Mouse (Mus musculus): ENCODE results near the gene Ppcs. TPM values are rescaled to one million over a fixed set of nuclear protein-coding genes. Genes with fewer than 3 reads are reported as not detected.

The Ppcs gene
- polyA plus RNA-seq (2014; fragmentation: Nextera tagmentation; extraction: Ambion mirVana), result 21.6 and 22.1 TPM in 2 replicates

DNA sequence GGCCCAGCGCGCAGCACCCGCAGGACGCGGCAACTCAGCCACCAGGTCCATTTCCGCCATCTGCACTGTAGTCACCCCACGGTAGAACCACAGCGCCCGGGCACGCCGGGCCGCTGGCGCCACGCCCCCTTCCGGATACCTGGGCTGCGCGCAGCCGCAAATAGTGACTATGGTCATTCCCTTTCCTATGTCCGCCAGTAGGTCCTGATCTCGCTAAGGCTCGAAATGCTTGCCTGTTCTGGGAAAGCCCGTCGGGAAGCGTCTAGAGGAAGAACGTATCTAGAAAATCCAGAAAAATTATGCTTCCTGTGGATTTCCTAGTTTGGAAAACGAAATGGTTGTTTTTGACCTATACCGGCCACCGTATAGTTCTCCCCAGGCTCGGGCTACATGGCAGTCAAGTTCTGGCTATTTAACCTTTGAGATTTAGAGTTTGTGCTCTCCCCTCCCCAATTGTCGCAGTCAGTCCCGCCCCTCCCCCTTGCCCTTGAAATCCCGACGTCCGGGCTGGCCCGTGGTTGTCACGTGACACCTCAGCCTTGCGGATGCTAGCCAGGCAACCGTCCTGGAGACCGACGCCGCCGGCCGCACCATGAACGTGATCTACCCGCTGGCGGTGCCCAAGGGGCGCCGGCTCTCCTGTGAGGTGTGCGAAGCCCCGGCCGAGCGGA lies at the start of gene Ppcs, which contains the start of gene Zmynd12:
Gene Ppcs, minus strand, starts transcription at position 127 of the 671 bp plus-strand sequence.
Gene Zmynd12, plus strand, starts transcription at position 521 of the 671 bp plus-strand sequence.
- peak within 1 kb of the TSS; percentile 72 for H3K27ac ChIP-seq (ENCODE audit: low read depth, low read length)
- H3K4me2 ChIP-seq, result peak within 1 kb of the TSS; percentile 88
- ATAC-seq (ENCODE audit: low FRiP score) (peak; percentile 96), DNase-seq (ENCODE audit: low spot score, missing footprints) (peak; percentile 99)
- H3K4me3 ChIP-seq (ENCODE audit: low read depth, low read length), result peak within 1 kb of the TSS; percentile 67
- peak within 1 kb of the TSS; percentile 80 for H3K9ac ChIP-seq (ENCODE audit: low read length)
- WGBS, result under 1% methylated on average over 52 of the region's 52 CpGs
- H3K36me3 ChIP-seq (ENCODE audit: control insufficient read depth, insufficient read depth, low read length), result no peaks in the 10 kb centered on the region
- H3K9me3 ChIP-seq (ENCODE audit: control insufficient read depth, low read length), result no peaks in the 10 kb centered on the region
- H3K4me1 ChIP-seq (ENCODE audit: control insufficient read depth, insufficient read depth, low read length), result peaks cover 12% of the 10 kb centered on the region
- H3K27me3 ChIP-seq (ENCODE audit: control insufficient read depth, insufficient read depth, low read length), result no peaks in the 10 kb centered on the region

DNA sequence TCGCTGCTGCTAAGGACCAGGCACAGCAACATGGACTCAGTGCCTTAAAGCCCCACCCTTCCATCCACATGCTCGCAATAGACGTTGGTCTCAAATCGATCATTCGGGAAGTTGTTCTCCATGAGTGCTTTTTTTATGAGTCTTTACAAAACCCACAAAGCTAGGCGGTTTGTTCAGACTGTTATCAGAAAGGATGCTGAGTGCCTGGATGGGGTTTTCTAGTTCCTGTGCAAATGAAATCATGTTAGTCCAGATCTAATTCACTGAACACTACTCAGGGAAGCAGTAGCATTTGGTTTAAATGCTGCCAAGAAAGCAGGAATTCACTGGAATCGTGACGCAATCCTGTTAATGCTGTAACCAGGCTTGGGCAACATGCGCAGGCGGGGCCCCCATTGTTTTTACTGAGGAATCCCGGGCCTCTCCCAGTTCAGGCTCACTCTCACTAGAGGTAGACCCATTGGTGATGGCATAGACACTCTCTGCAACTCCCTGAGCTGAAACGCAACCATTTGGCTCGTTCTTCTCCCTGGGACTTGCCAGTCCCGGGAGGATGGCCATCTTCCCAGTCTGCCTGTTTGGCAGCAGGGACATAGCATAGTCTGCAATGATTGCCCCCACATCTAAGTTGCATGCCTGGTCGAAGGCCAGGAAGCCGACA lies 45.6 kb upstream of the Ppcs start:
- 92% methylated on average over 16 of the region's 16 CpGs for WGBS
- Histone ChIP-seq H3K4me3 (ENCODE audit: low read depth, low read length) (no peak overlapping the region), H3K9ac (ENCODE audit: low read length) (no peak overlapping the region), H3K27me3 (ENCODE audit: control insufficient read depth, insufficient read depth, low read length) (no peaks in the 10 kb centered on the region), H3K4me1 (ENCODE audit: control insufficient read depth, insufficient read depth, low read length) (no peaks in the 10 kb centered on the region), H3K9me3 (ENCODE audit: control insufficient read depth, low read length) (no peaks in the 10 kb centered on the region), H3K27ac (ENCODE audit: low read depth, low read length) (no peak overlapping the region), H3K4me2 (no peak overlapping the region), H3K36me3 (ENCODE audit: control insufficient read depth, insufficient read depth, low read length) (no peaks in the 10 kb centered on the region)
- no peak for ATAC-seq (ENCODE audit: low FRiP score)
- no peak for DNase-seq (ENCODE audit: low spot score, missing footprints)

GRCm38 (mm10) chr4:119465841-119466240 lies 43.6 kb upstream of the Ppcs start:
- H3K4me3 ChIP-seq (ENCODE audit: low read depth, low read length), result no peak overlapping the region
- 90% methylated on average over 5 of the region's 5 CpGs for WGBS

GRCm38 (mm10) chr4:119463756-119464419 lies 41.7 kb upstream of the Ppcs start:
- Histone ChIP-seq H3K9ac (ENCODE audit: low read length) (no peak overlapping the region), H3K4me1 (ENCODE audit: control insufficient read depth, insufficient read depth, low read length) (no peaks in the 10 kb centered on the region), H3K27me3 (ENCODE audit: control insufficient read depth, insufficient read depth, low read length) (no peaks in the 10 kb centered on the region), H3K4me3 (ENCODE audit: low read depth, low read length) (no peak overlapping the region), H3K4me2 (no peak overlapping the region), H3K36me3 (ENCODE audit: control insufficient read depth, insufficient read depth, low read length) (no peaks in the 10 kb centered on the region), H3K27ac (ENCODE audit: low read depth, low read length) (no peak overlapping the region), H3K9me3 (ENCODE audit: control insufficient read depth, low read length) (no peaks in the 10 kb centered on the region)
- 82% methylated on average over 13 of the region's 13 CpGs for WGBS
- peak; percentile 39 for DNase-seq (ENCODE audit: low spot score, missing footprints)
- no peak for ATAC-seq (ENCODE audit: low FRiP score)

More at GRCm38 (mm10) chr4:119465841-119466240, 43.6 kb upstream of the Ppcs start:
- ATAC-seq (ENCODE audit: low FRiP score) (no peak), DNase-seq (ENCODE audit: low spot score, missing footprints) (no peak)
- H3K36me3 ChIP-seq (ENCODE audit: control insufficient read depth, insufficient read depth, low read length), result no peaks in the 10 kb centered on the region
- no peak overlapping the region for H3K9ac ChIP-seq (ENCODE audit: low read length)
- no peaks in the 10 kb centered on the region for H3K27me3 ChIP-seq (ENCODE audit: control insufficient read depth, insufficient read depth, low read length)
- no peaks in the 10 kb centered on the region for H3K4me1 ChIP-seq (ENCODE audit: control insufficient read depth, insufficient read depth, low read length)
- H3K27ac ChIP-seq (ENCODE audit: low read depth, low read length), result no peak overlapping the region
- H3K4me2 ChIP-seq, result no peak overlapping the region
- H3K9me3 ChIP-seq (ENCODE audit: control insufficient read depth, low read length), result no peaks in the 10 kb centered on the region

GRCm38 (mm10) chr4:119462858-119463755 lies 40.9 kb upstream of the Ppcs start:
- DNase-seq (ENCODE audit: low spot score, missing footprints), result peak; percentile 75
- ATAC-seq (ENCODE audit: low FRiP score), result no peak
- Histone ChIP-seq H3K9ac (ENCODE audit: low read length) (no peak overlapping the region), H3K9me3 (ENCODE audit: control insufficient read depth, low read length) (no peaks in the 10 kb centered on the region), H3K27ac (ENCODE audit: low read depth, low read length) (no peak overlapping the region), H3K4me2 (no peak overlapping the region), H3K36me3 (ENCODE audit: control insufficient read depth, insufficient read depth, low read length) (no peaks in the 10 kb centered on the region), H3K27me3 (ENCODE audit: control insufficient read depth, insufficient read depth, low read length) (no peaks in the 10 kb centered on the region), H3K4me3 (ENCODE audit: low read depth, low read length) (no peak overlapping the region), H3K4me1 (ENCODE audit: control insufficient read depth, insufficient read depth, low read length) (no peaks in the 10 kb centered on the region)
- WGBS, result 76% methylated on average over 11 of the region's 11 CpGs

- no peak overlapping the region for H3K27ac ChIP-seq (ENCODE audit: low read depth, low read length)
- no peaks in the 10 kb centered on the region for H3K36me3 ChIP-seq (ENCODE audit: control insufficient read depth, insufficient read depth, low read length)
- H3K9ac ChIP-seq (ENCODE audit: low read length), result no peak overlapping the region
- H3K27me3 ChIP-seq (ENCODE audit: control insufficient read depth, insufficient read depth, low read length), result no peaks in the 10 kb centered on the region
- DNase-seq (ENCODE audit: low spot score, missing footprints) (peak; percentile 65), ATAC-seq (ENCODE audit: low FRiP score) (no peak)
- H3K4me2 ChIP-seq, result no peak overlapping the region
- H3K9me3 ChIP-seq (ENCODE audit: control insufficient read depth, low read length), result no peaks in the 10 kb centered on the region
- H3K4me3 ChIP-seq (ENCODE audit: low read depth, low read length), result no peak overlapping the region
- WGBS, result 93% methylated on average over 3 of the region's 3 CpGs
- no peaks in the 10 kb centered on the region for H3K4me1 ChIP-seq (ENCODE audit: control insufficient read depth, insufficient read depth, low read length)
Measured at GRCm38 (mm10) chr4:119462457-119462856, 40.2 kb upstream of the Ppcs start.

DNA sequence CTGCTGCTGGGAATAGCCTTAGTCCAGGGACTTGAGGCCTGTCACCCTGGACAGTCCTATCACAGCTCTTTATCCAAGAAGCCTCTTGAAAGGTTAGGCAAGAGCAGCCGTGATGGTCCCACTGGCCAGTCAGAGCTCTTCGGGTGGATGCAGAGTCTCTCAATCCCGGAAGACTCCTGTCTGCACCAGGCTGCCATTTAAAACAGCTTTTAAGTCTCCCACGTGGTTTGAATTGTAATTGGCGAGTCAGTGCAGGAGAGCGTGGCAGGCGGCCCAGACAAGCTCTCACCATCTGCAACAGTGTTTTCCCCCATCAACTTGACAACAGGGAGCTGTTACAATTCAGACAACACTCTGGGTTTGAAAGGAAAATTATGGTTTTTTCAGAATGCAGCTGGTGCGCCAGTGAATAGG lies 38.5 kb upstream of the Ppcs start:
- ATAC-seq (ENCODE audit: low FRiP score) (peak; percentile 79), DNase-seq (ENCODE audit: low spot score, missing footprints) (no peak)
- no peaks in the 10 kb centered on the region for H3K27me3 ChIP-seq (ENCODE audit: control insufficient read depth, insufficient read depth, low read length)
- H3K9me3 ChIP-seq (ENCODE audit: control insufficient read depth, low read length), result no peaks in the 10 kb centered on the region
- no peak overlapping the region; the same call in 1 of the 2 replicates for H3K9ac ChIP-seq (ENCODE audit: low read length)
- H3K36me3 ChIP-seq (ENCODE audit: control insufficient read depth, insufficient read depth, low read length), result no peaks in the 10 kb centered on the region
- H3K27ac ChIP-seq (ENCODE audit: low read depth, low read length), result peak overlapping the region; percentile 20; the same call in 1 of the 2 replicates
- no peak overlapping the region for H3K4me2 ChIP-seq
- 49% methylated on average over 8 of the region's 8 CpGs for WGBS
- H3K4me3 ChIP-seq (ENCODE audit: low read depth, low read length), result no peak overlapping the region
- no peaks in the 10 kb centered on the region for H3K4me1 ChIP-seq (ENCODE audit: control insufficient read depth, insufficient read depth, low read length)

DNA sequence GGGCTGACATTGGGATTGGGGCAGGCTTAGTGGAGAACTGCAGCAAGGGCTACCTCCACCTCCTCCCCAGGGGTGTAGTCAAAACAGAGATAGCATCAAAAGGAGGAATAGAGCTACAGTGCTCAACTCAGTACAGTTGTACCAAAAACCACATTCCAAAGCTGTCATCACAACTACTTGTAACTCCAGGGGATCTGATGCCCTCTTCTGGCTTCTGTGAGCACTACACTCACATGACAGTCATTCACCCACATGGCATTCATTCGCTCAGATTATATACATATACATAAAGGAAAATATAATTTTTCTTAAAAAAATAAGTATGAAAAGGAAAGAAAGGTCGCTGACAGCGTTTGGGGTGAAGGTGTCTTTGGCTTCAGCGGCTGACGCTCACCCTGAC lies 38.1 kb upstream of the Ppcs start:
- H3K9ac ChIP-seq (ENCODE audit: low read length), result no peak overlapping the region
- H3K36me3 ChIP-seq (ENCODE audit: control insufficient read depth, insufficient read depth, low read length), result no peaks in the 10 kb centered on the region
- WGBS, result 70% methylated on average over 5 of the region's 5 CpGs
- no peaks in the 10 kb centered on the region for H3K9me3 ChIP-seq (ENCODE audit: control insufficient read depth, low read length)
- DNase-seq (ENCODE audit: low spot score, missing footprints) (no peak), ATAC-seq (ENCODE audit: low FRiP score) (no peak)
- H3K4me3 ChIP-seq (ENCODE audit: low read depth, low read length), result no peak overlapping the region
- H3K4me1 ChIP-seq (ENCODE audit: control insufficient read depth, insufficient read depth, low read length), result no peaks in the 10 kb centered on the region
- no peak overlapping the region for H3K4me2 ChIP-seq
- H3K27me3 ChIP-seq (ENCODE audit: control insufficient read depth, insufficient read depth, low read length), result no peaks in the 10 kb centered on the region
- H3K27ac ChIP-seq (ENCODE audit: low read depth, low read length), result peak overlapping the region; percentile 20; the same call in 1 of the 2 replicates

Data from midbrain, embryonic 11.5 days (tissue).